In the genomic region with DNA sequence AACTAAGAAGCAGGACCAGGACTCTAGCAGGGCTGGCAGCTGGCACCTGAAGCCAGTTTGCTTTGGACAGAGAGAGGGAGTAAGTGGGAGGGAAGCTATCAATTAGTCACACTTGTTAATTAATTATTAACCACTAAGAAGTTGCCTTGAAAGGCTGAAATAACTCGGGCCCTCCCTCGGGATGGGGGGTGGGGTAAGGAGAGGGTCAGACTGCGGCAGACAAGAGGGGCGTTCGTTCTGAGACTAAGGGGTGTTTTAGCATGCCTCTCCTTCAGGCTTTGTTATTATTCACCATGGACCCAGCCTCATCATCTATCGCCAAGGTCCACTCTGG, we compare ENCODE assay signal across 9 mouse cellular contexts. TPM values are rescaled to one million over a fixed set of nuclear protein-coding genes. Genes with fewer than 3 reads are reported as not detected.
DNase-seq lines count a peak whose midpoint lies in the region; TF ChIP-seq lines count a peak whose summit lies in the region.
"Had no signal": no experiment of that assay in that cellular context is flagged by ENCODE, and none has a peak within 500 bp of the region (broad histone marks: within the 10 kb centered on the region; RNA-seq: fewer than 3 reads in every experiment).

No protein-coding gene starts in this region.

- TF ChIP-seq CTCF in embryonic fibroblast, embryonic 13.5 days (IDR thresholded peaks at IDR 0.05; ENCODE audit: borderline replicate concordance, insufficient read depth, low read length) = no peak

- WGBS in limb, embryonic 10.5 days = 31% methylated on average over 6 of the region's 6 CpGs

- H3K36me3 ChIP-seq in limb, embryonic 10.5 days = peaks cover 46% of the 10 kb centered on the region

- no peak overlapping the region for H3K4me3 ChIP-seq in embryonic fibroblast, embryonic 13.5 days (ENCODE audit: insufficient read depth, low read length)
- H3K4me3 ChIP-seq in limb, embryonic 10.5 days = no peak overlapping the region

- intact Hi-C loops in left cerebral cortex, postnatal 4 days (cut with DNase I) = no loop called here
- intact Hi-C loops in gastrocnemius, postnatal 14 days (cut with DNase I; ENCODE audit: low total_unique reads) = no loop called here
- intact Hi-C loops in heart, postnatal 10 days (cut with DNase I) = no loop called here

- peaks cover 21% of the 10 kb centered on the region for H3K4me1 ChIP-seq in embryonic fibroblast, embryonic 13.5 days (ENCODE audit: control insufficient read depth, insufficient read depth, low read length)
- peaks cover 54% of the 10 kb centered on the region for H3K4me1 ChIP-seq in limb, embryonic 10.5 days

- no peak for TF ChIP-seq POLR2A in embryonic fibroblast, embryonic 13.5 days (IDR thresholded peaks at IDR 0.05; ENCODE audit: low read depth, low read length)

- H3K27ac ChIP-seq in embryonic fibroblast, embryonic 13.5 days (ENCODE audit: insufficient read depth, low read length) = peak overlapping the region; percentile 81
- H3K27ac ChIP-seq in limb, embryonic 10.5 days = peak overlapping the region; percentile 95

- no peaks in the 10 kb centered on the region for H3K9me3 ChIP-seq in limb, embryonic 10.5 days (replicated peaks)

- DNase-seq in left cerebral cortex, postnatal 4 days = peak; percentile 30
- no peak for DNase-seq in left cerebral cortex, adult 11 months (ENCODE audit: low spot score)
- no peak for DNase-seq in limb, embryonic 10.5 days (ENCODE audit: low spot score)
- peak; percentile 44 for DNase-seq in retina, postnatal 1 day
- DNase-seq in gastrocnemius, postnatal 14 days = no peak
- no peak for DNase-seq in heart, postnatal 10 days
- DNase-seq in spleen, postnatal 4 days (ENCODE audit: low spot score in 2 of 2) = no peak

- no peaks in the 10 kb centered on the region for H3K27me3 ChIP-seq in limb, embryonic 10.5 days (ENCODE audit: low read depth, poor library complexity, severe bottlenecking)

RNA-seq across cellular contexts. Expression of a gene that starts 5.1 kb away (rescaled TPM):
- 1 to 10 TPM; 4.8 to 5.9 TPM for total RNA-seq in left cerebral cortex, postnatal 4 days (2021)
- polyA plus RNA-seq in embryonic fibroblast, embryonic 13.5 days (2011; ENCODE audit: insufficient read length, low read depth, missing spikeins) = 4.1 and 5.0 TPM in 2 replicates
- polyA plus RNA-seq in limb, embryonic 10.5 days (2016; fragmentation: Nextera tagmentation; extraction: Ambion mirVana) = 23.6 and 29.2 TPM in 2 replicates
- not detected for total RNA-seq in gastrocnemius, postnatal 14 days (2021)
- total RNA-seq in heart, postnatal 10 days (2021) = under 1 TPM in 1 of 2 experiments, not detected in 1; 0.14 TPM

RNA-seq across cellular contexts. Expression of a gene that starts 16.4 kb away (rescaled TPM):
- 1 to 10 TPM; 1.0 to 1.2 TPM for total RNA-seq in left cerebral cortex, postnatal 4 days (2021)
- polyA plus RNA-seq in embryonic fibroblast, embryonic 13.5 days (2011; ENCODE audit: insufficient read length, low read depth, missing spikeins) = 0.45 and 1.2 TPM in 2 replicates
- polyA plus RNA-seq in limb, embryonic 10.5 days (2016; fragmentation: Nextera tagmentation; extraction: Ambion mirVana) = 0.15 and 0.25 TPM in 2 replicates
- not detected for total RNA-seq in gastrocnemius, postnatal 14 days (2021)
- not detected for total RNA-seq in heart, postnatal 10 days (2021)
- polyA plus RNA-seq: inflammation-experienced regulatory T-cells, adult 6 months had no signal

RNA-seq across cellular contexts. Expression of a gene that starts 31.7 kb away (rescaled TPM):
- 10 to 100 TPM; 10.2 to 11.5 TPM for total RNA-seq in left cerebral cortex, postnatal 4 days (2021)
- not detected in 2 replicates for polyA plus RNA-seq in embryonic fibroblast, embryonic 13.5 days (2011; ENCODE audit: insufficient read length, low read depth, missing spikeins)
- not detected in 2 replicates for polyA plus RNA-seq in limb, embryonic 10.5 days (2016; fragmentation: Nextera tagmentation; extraction: Ambion mirVana)
- not detected for total RNA-seq in gastrocnemius, postnatal 14 days (2021)
- total RNA-seq in heart, postnatal 10 days (2021) = not detected
- polyA plus RNA-seq: inflammation-experienced regulatory T-cells, adult 6 months had no signal

Comparison
In these comparisons a context has a peak if more than half of its experiments do, and no peak if none do; other contexts are left out.
1. DNase-seq: peak in left cerebral cortex, postnatal 4 days (single experiment) and retina, postnatal 1 day (single experiment); none in left cerebral cortex, adult 11 months (single experiment), limb, embryonic 10.5 days (single experiment), gastrocnemius, postnatal 14 days (single experiment), heart, postnatal 10 days (0 of 2) and spleen, postnatal 4 days (0 of 2).
2. RNA of a gene that starts 5.1 kb away (total RNA-seq): 4.8 to 5.9 TPM in left cerebral cortex, postnatal 4 days; 0.14 TPM in heart, postnatal 10 days and not detected in gastrocnemius, postnatal 14 days; every median in the first group is over 4 times any median in the second.
3. RNA of a gene that starts 31.7 kb away (total RNA-seq): 10.2 to 11.5 TPM in left cerebral cortex, postnatal 4 days; not detected in gastrocnemius, postnatal 14 days and not detected in heart, postnatal 10 days; every median in the first group is over 10 times any median in the second.